Mouse (Mus musculus) ES-Bruce4 (cell line): ENCODE results near the gene Slc30a10.

Source experiments
- CTCF ChIP-seq: IDR thresholded peaks from one replicate; pipeline ENCODE4 v1.8.1; 2011; ENCODE audit warnings: low read depth, low read length
- EP300 ChIP-seq: IDR thresholded peaks from 2 replicates; pipeline ENCODE4 v1.6.1; 2011; ENCODE audit warnings: low read depth, low read length; ENCODE audit not compliant: insufficient read depth
- POLR2A ChIP-seq: IDR thresholded peaks from one replicate; pipeline ENCODE4 v1.8.1; 2011; ENCODE audit warnings: low read length; ENCODE audit not compliant: insufficient read depth

GRCm38 (mm10) chr1:185451495-185451894 lies 3.2 kb upstream of the Slc30a10 start:
- TF ChIP-seq POLR2A (no peak), CTCF (no peak), EP300 (no peak)
